Mouse (Mus musculus) olfactory bulb, adult 2 months (tissue): Measurements from ENCODE around the gene Mgmt. TPM values are rescaled to one million over a fixed set of nuclear protein-coding genes. Genes with fewer than 3 reads are reported as not detected.

ENCODE experiments used
- H3K27ac ChIP-seq: fragments of 200-500 bp; 2 replicates; pipeline ENCODE4 v1.5.1; 2012; ENCODE audit warnings: low read depth, low read length; ENCODE audit not compliant: insufficient read depth
- H3K4me1 ChIP-seq: fragments of 200-500 bp; 2 replicates; pipeline ENCODE4 v1.6.1; 2012; ENCODE audit warnings: low read length; ENCODE audit not compliant: control insufficient read depth, insufficient read depth
- H3K4me3 ChIP-seq: fragments of 200-500 bp; 2 replicates; pipeline ENCODE4 v1.5.1; 2012; ENCODE audit warnings: mild to moderate bottlenecking, low read depth, low read length, moderate library complexity; ENCODE audit not compliant: insufficient read depth
- CTCF ChIP-seq: fragments of 200-500 bp; IDR thresholded peaks from 2 replicates; pipeline ENCODE4 v1.5.1; 2012; ENCODE audit warnings: low read depth, mild to moderate bottlenecking, low read length, moderate library complexity; ENCODE audit not compliant: insufficient read depth
- POLR2A ChIP-seq: fragments of 200-500 bp; IDR thresholded peaks from 2 replicates; pipeline ENCODE4 v1.6.1; 2012; ENCODE audit warnings: mild to moderate bottlenecking, low read depth, low read length, moderate library complexity; ENCODE audit not compliant: insufficient read depth
- WGBS: fragments of 180-500 bp; shearing (Covaris S2); methylation state at CpG from one replicate; pipeline ENCODE4 v1.1.7; 2018; 5-methylcytosine and 5-hydroxymethylcytosine counted together
- polyA plus RNA-seq: library from polyadenylated mRNA; stranded (reverse); fragments of >200 nt; gene quantifications from 2 replicates; pipeline ENCODE4 v1.2.4, GENCODE M21; 2012; ENCODE audit warnings: low replicate concordance; ENCODE audit not compliant: missing spikeins, insufficient read depth, insufficient read length

Mgmt gene
- polyA plus RNA-seq, 1 experiment, result not detected

DNA sequence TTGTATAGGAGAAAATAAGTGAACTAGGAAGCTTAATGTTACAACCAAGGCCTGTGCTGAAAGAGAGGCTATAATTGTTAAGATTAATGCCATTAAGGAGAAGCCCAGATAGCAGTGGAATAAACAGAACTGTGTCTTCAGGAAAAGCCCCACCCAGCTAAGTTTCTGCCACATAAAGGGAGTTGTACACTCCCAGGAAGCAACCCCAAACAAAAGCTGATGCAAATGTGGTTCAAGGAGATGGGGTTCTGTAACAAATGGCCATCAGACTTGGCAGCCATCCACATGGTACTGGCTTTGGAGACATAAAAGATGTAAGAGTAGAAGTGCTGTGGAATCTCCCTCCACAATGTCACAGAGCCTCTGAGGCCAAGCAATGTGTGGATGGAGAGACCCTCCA, 264.7 kb downstream of the Mgmt start:
- H3K27ac ChIP-seq, result no peak overlapping the region
- no peaks in the 10 kb centered on the region for H3K4me1 ChIP-seq
- TF ChIP-seq POLR2A (no peak), CTCF (no peak)

DNA sequence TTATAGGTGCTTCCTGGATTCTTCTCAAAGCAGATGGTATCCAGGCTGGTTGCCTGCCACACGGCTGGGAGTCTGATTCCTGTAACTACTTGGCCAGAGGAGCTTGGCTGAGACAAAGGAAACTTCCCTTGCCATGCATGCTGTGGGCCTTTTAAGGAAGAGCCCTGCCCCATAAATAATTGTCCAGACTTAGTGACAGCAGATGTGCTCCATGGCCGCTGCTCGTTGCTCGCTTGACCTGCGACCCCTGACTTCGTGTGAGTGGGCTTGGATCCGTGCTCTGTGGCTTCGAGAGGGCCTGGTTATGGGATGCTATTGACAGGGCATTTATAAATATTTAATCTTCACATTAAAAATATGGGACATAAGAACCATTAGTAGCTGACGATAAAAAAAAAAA, 277.9 kb downstream of the Mgmt start:
- TF ChIP-seq CTCF (no peak), POLR2A (no peak)
- WGBS, result 84% methylated on average over 9 of the region's 9 CpGs
- Histone ChIP-seq H3K4me3 (no peak overlapping the region), H3K27ac (no peak overlapping the region), H3K4me1 (no peaks in the 10 kb centered on the region)

More for the DNA sequence above, 264.7 kb downstream of the Mgmt start:
- H3K4me3 ChIP-seq, result no peak overlapping the region
